Mouse (Mus musculus) layer of hippocampus, postnatal 25 days (tissue): Measurements from ENCODE around the gene Slc26a9. TPM values are rescaled to one million over a fixed set of nuclear protein-coding genes. Genes with fewer than 3 reads are reported as not detected.
"Not testable (repeated sequence)": the region's sequence is repeated elsewhere in the genome, so short reads cannot be mapped to it uniquely, and the experiment has no call there.

ENCODE experiments used
- DNase-seq, 2 experiments: peaks; one replicate each; pipeline ENCODE4 v3.0.0; 2022; ENCODE audit warnings: mixed read lengths in 2 of 2, low spot score in 1 of 2; ENCODE audit errors: extremely low spot score in 1 of 2
- total RNA-seq, 2 experiments: library from RNA; stranded (reverse); gene quantifications; 2 replicates each; pipeline ENCODE4 v1.2.3; 2021

Gene Slc26a9
- total RNA-seq, 2 experiments from 2014 or later = 0.12 to 0.15 TPM

- no peak for DNase-seq
Measured at GRCm38 (mm10) chr1:131764581-131765338, 20.9 kb downstream of the Slc26a9 start.

DNA sequence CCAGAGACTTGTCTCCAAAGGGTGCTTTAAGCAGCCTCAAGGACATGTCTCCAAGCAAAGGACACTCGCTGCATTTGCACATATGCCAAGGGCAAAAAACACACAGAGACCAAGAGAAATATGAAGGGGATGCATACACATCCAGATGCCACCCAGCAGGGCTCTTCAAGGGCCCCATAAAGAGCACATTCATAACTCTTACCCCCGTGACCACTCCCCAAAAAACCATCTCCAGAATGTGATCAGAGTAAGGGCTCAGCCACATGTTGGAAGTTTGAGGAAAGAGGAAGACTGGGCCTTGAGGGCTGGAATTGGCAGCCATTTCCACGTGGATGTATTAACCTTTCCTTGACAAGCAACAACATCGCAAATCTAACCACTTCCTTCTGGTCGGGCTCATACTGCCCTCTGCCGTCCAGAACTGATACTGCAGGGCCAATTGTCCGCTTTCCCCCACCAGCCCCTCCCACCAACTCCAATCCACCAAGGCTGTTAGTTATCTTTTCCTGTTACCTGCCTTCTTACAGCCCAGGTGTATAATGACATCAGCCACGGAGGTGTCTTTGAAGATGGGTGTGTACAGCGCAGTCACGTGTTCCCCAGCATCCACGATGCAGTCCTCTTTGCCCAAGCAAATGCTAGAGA lies 21.7 kb downstream of the Slc26a9 start:
- peak; percentile 79 to 89 for DNase-seq

DNA sequence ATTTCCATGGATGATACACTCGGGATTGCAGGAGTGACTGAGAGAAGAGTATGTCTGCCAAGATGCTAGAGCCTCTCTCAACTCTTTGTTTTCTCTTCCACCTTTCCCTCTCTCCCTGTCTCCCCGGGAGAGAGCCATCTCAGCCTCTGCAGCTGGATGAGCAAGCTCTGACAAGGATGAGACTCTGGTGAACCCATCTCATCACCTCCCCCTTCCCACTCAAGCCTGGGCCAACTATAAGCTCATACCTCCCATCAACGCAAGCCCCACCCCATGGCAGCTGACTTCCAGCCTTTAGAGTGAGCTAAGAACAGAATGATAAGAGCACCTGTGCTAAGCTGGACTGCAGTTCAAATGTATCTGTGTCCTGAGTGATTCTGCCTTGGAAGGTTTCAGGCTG lies 25.5 kb downstream of the Slc26a9 start:
- DNase-seq = no peak

DNA sequence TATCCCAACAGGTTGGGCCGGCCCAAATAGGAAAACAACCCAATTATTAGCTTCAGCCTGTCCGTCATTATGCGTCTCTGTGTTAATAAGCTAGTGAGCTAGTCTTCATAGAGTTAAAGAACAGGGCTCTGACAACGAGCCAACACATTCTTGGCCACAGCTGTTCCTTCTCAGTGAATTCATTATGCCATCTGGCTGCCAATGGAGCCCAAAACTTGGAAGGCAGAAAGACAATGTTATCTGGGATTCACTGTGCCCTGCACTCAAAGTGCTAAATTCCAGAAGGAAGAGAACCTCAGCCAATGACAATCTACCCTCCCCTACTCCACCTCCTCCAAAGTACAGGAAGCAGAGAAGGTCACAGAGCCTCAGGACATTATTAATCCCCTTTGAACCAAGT lies 26.8 kb downstream of the Slc26a9 start:
- peak; percentile 55 to 70 for DNase-seq

DNA sequence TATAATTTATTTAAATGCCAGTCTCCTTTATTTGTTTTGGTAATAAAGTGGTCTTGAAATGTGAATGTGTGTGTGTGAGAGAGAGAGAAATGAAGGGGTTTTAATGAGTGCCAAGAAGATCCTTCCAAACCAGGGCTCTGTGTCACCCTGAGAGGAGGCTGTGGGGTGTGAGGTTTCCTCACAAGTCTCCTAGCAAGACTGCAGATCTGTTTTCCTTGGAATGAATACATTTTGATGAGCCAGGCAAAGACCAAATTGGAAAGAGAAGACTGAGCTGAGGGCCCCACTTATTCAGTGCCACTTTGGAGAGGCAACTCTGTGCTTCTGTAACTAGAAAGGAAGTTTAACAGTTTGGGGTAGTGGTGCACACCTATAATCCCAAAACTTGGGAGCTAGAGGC lies 27.6 kb downstream of the Slc26a9 start:
- no peak for DNase-seq

DNA sequence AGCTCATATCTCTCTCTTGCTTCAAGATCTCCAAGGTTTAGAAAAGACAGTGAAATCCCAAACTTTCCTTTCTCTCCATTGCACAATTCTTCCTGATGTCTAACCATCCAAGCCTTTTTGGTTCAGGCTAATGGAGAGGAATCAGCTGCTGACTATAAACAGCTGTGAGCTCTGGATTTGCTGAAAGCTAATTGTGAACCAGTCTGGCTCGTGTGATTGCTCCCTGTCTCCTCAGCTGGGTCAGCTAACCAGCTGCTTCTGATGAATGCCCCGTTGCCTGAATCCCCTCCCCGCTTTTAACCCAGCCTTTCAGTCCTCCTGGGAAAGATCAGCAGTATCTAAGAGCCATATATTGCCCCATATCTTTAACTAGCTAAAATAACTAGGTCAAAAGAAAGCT lies 50.8 kb downstream of the Slc26a9 start:
- DNase-seq = no peak

GRCm38 (mm10) chr1:131795171-131795570 lies 51.3 kb downstream of the Slc26a9 start:
- DNase-seq = no peak

DNA sequence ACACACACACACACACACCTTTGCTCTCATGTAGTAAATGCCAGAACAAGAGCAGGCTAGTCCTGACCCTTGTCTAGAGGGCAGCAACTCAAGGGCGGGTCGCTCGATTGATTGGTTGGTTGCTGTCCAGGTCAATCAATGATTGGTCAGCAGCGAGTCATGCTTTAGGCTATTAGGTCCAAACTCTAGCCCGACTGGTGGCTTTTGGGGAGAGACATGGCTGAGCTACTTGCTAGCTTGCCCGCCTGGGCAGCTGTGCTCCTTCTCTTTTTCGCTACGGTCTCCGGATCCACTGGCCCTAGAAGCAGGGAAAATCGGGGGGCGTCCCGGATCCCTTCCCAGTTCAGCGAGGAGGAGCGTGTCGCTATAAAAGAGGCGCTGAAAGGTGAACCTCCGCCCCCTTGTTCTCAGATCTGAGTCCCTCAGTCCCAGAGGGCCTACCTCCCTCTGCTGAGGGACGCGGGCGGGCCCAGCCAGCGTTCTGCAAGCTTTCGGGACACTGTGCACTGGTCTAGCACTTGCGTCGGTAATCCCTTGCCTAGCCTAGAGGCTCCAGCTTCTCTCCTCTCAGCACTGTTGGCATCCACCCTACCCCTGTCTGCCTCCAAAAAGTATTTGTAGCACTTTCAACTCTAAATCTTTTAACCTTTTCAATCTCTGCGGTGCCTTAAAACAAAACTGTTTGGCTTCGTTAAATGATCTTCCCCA lies 53.5 kb downstream of the Slc26a9 start, which contains the start of gene Pm20d1:
Gene Pm20d1 (plus strand): TSS at position 180 of the 708 bp plus-strand sequence.
- DNase-seq = peak in 1 of 2 experiments; percentile 13

GRCm38 (mm10) chr1:131800001-131800400 lies 56.2 kb downstream of the Slc26a9 start:
- no peak for DNase-seq

GRCm38 (mm10) chr1:131801071-131801470 lies 57.2 kb downstream of the Slc26a9 start:
- DNase-seq = no peak

DNA sequence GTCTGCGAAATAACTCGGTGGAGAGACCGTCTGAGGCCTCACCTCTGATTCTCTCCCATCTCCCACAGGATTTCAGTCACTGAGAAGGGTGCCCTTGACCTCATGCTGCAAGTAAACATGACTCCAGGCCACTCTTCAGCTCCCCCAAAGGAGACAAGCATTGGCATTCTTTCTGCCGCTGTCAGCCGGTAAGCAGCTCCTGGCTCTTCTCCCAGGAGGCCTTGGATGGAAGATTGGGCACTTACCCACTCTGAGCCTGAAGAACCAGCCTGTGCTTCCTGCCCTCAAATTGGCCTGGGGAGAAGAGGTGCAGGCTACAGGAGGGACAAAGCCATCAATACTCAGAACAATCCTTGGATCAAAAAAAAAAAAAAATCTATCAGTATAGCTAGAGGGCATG lies 58.8 kb downstream of the Slc26a9 start:
- DNase-seq = no peak

DNA sequence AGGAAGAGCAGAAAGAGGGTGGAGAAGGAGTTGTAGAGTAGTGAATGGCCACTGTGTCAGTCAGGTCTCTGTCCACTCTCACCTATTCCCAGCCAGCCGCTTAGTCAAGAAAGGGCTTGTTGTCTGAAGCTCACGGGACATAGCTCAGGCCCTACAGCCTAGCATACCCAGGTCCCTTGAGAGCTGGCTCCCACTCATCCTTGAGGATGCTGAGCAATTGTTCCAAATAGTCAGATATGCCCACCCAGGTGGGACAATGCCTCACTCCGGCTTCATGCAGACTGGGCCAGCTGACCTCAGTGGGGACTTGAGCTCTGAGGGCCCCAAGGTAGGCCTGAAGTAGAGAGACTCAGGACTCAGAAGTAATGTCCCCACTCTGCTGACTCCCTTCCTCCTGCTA lies 60.3 kb downstream of the Slc26a9 start:
- DNase-seq = no peak

- DNase-seq = no peak
Measured at GRCm38 (mm10) chr1:131808986-131809385, 65.2 kb downstream of the Slc26a9 start.

DNA sequence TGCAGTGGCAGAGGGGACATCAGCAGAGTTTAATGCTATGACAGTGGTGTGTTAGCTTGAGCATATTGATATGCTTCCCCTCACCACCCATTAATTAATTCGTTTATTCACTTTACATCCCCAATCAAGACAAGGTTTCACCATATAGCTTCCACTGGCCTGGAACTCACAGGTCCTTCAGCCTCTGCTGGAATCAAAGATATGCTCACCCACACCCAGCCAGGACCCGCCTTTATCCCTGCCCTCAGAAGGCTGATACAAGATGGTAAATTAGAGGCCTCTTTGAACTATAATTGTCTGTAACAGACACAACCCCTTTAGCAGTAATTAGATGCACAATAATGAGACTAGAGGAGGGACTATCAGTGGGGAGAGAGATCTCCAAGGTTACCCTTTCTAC lies 65.8 kb downstream of the Slc26a9 start:
- DNase-seq = no peak

- DNase-seq = no peak
Measured at GRCm38 (mm10) chr1:131811393-131811792, 67.6 kb downstream of the Slc26a9 start.

DNA sequence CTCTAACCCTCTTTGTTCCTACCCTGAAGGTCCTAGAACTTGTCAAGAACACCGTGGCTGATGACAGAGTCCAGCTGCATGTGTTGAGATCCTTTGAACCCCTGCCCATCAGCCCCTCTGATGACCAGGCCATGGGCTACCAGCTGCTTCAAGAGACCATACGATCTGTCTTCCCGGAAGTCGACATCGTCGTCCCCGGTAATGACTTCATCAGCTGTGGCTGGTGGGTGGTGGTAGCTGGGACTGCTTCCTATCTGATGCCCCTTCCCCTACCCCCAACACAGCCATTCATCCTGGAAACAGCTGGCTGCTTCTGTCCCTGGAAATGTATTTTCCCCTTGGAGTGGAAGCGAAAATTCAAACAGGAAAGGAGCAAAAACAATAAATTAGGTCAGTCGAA lies 68.2 kb downstream of the Slc26a9 start:
- DNase-seq = no peak

DNA sequence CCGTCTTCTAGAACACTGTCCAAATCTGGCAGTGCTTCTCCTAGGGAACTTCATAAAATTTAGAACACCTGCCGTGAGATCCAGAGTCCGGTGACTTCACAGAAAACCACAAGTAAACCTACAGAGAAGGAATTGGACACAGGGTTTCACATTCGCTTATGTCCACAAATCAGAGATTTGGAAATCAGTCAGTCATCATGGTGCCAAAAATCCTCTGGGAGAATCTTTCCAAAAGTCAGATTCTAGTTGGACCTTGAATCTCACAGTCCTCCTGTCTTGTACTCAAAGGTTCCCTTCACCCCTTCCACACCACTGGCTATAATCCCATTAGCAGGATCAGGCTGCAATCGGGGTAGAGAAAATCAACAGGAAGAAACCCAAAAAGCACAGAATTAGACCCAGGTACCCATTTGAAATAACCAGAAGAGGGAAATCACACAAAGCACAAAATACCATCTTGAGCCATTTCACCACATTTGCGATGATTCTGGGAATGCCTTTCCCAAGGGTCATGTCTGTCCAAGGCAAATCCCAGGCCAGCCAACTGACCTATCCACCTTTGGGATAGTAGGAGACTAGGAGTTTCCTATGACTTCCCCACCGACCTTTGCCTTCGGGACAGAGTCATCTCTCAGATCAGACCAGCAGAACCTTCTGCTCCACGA lies 68.9 kb downstream of the Slc26a9 start:
- no peak for DNase-seq

DNA sequence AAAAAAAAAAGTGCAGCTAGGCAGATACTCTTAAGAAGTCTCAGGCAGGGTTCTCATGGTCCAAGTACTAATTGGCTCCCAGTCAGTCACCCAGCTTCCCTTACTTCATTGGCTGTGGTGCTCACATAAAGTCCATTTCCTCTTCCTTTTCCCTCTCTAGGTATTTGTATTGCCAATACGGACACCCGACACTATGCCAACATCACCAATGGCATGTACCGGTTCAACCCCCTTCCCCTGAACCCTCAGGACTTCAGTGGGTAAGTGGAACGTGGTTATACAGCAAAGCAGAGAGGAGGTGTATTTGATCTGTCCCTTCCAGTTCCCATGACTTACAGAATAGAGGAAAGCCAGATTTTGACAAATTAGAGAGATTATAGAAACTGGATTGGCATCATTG lies 69.9 kb downstream of the Slc26a9 start:
- DNase-seq = no peak

GRCm38 (mm10) chr1:131814191-131814590 lies 70.4 kb downstream of the Slc26a9 start:
- no peak for DNase-seq

GRCm38 (mm10) chr1:131816886-131817285 lies 73.1 kb downstream of the Slc26a9 start:
- DNase-seq = no peak

- not testable (repeated sequence) for DNase-seq
Measured at GRCm38 (mm10) chr1:131820353-131820752, 76.5 kb downstream of the Slc26a9 start.
